Mouse (Mus musculus) myocyte (in vitro differentiated cells): ENCODE data around the gene Fcho2.

Experiments used
- CEBPB ChIP-seq: IDR thresholded peaks from 2 replicates; pipeline ENCODE4 v1.6.1; 2011; ENCODE audit warnings: mild to moderate bottlenecking, moderate library complexity; ENCODE audit not compliant: poor library complexity, insufficient read depth, severe bottlenecking
- MYOG ChIP-seq, 3 experiments: IDR thresholded peaks; one replicate each; pipeline ENCODE4 v1.6.1; 2011; ENCODE audit warnings: control low read depth in 2 of 3, low read depth in 2 of 3, mild to moderate bottlenecking in 2 of 3; ENCODE audit not compliant: insufficient read length in 2 of 3, control insufficient read depth in 1 of 3, insufficient read depth in 1 of 3
- POLR2A ChIP-seq: IDR thresholded peaks from one replicate; pipeline ENCODE4 v1.6.1; 2011; ENCODE audit warnings: low read depth, mild to moderate bottlenecking, control low read depth, moderate library complexity; ENCODE audit not compliant: insufficient read length
- POLR2AphosphoS2 ChIP-seq: IDR thresholded peaks from one replicate; pipeline ENCODE4 v1.6.1; 2011; ENCODE audit warnings: low read depth, control low read depth; ENCODE audit not compliant: insufficient read length
- TCF12 ChIP-seq: IDR thresholded peaks from one replicate; pipeline ENCODE4 v1.6.1; 2011; ENCODE audit warnings: mild to moderate bottlenecking, control low read depth; ENCODE audit not compliant: poor library complexity, insufficient read depth, severe bottlenecking
- TCF3 ChIP-seq: IDR thresholded peaks from one replicate; pipeline ENCODE4 v1.6.1; 2011; ENCODE audit warnings: low read depth, control low read depth; ENCODE audit not compliant: insufficient read length

- TF ChIP-seq CEBPB = no peak
- no peak for TF ChIP-seq POLR2A
- TF ChIP-seq POLR2AphosphoS2 = no peak
- TF ChIP-seq MYOG (IDR thresholded peaks at IDR 0.05; ENCODE audit: control insufficient read depth in 1 of 3, insufficient read depth in 1 of 3, insufficient read length in 2 of 3, low read depth in 2 of 3) = no peak
- TF ChIP-seq TCF12 = no peak
- TF ChIP-seq TCF3 = no peak
These were observed 3.0 kb downstream of the Fcho2 start for GRCm38 (mm10) chr13:98812285-98812684.
